Mouse (Mus musculus) testis, adult 2 months (tissue): ENCODE data around the gene Gpx1.

Experiments
- CTCF ChIP-seq: fragments of 200-500 bp; IDR thresholded peaks from 2 replicates; pipeline ENCODE4 v1.5.1; 2012; ENCODE audit warnings: low read depth, mild to moderate bottlenecking, inconsistent platforms, low read length, moderate library complexity; ENCODE audit not compliant: control insufficient read depth, insufficient read depth, insufficient replicate concordance
- POLR2A ChIP-seq: fragments of 200-500 bp; IDR thresholded peaks from 2 replicates; pipeline ENCODE4 v1.6.1; 2012; ENCODE audit warnings: low read depth, mild to moderate bottlenecking, inconsistent platforms, low read length, moderate library complexity; ENCODE audit not compliant: control insufficient read depth

- TF ChIP-seq CTCF (no peak), POLR2A (no peak)
Observed at GRCm38 (mm10) chr9:108325811-108326210, 12.9 kb upstream of the Gpx1 start.
